Mouse (Mus musculus): ENCODE measurements around the gene Npy2r. TPM values are rescaled to one million over a fixed set of nuclear protein-coding genes. Genes with fewer than 3 reads are reported as not detected.

Gene Npy2r
- polyA plus RNA-seq, 1 experiment = not detected

GRCm38 (mm10) chr3:82548753-82549152, 869 bp upstream of the Npy2r start:
- H3ac ChIP-seq (ENCODE audit: control insufficient read depth, insufficient read length) = no peak overlapping the region
- TF ChIP-seq CEBPB (IDR thresholded peaks at IDR 0.05; ENCODE audit: insufficient read depth, poor library complexity, severe bottlenecking) (no peak), TCF12 (IDR thresholded peaks at IDR 0.05; ENCODE audit: insufficient read depth, poor library complexity, severe bottlenecking) (no peak), E2F4 (IDR thresholded peaks at IDR 0.05; ENCODE audit: insufficient read depth) (no peak), POLR2A (IDR thresholded peaks at IDR 0.05; ENCODE audit: insufficient read length, low read depth) (no peak), POLR2AphosphoS2 (IDR thresholded peaks at IDR 0.05; ENCODE audit: insufficient read length, low read depth) (no peak), MYOG (IDR thresholded peaks at IDR 0.05; ENCODE audit: control insufficient read depth in 1 of 3, insufficient read depth in 1 of 3, insufficient read length in 2 of 3, low read depth in 2 of 3) (no peak), TCF3 (IDR thresholded peaks at IDR 0.05; ENCODE audit: insufficient read length, low read depth) (no peak), MAX (IDR thresholded peaks at IDR 0.05; ENCODE audit: low read depth) (no peak), USF1 (IDR thresholded peaks at IDR 0.05; ENCODE audit: low read depth) (no peak), MYOD1 (IDR thresholded peaks at IDR 0.05; ENCODE audit: control insufficient read depth in 1 of 3, insufficient read length in 2 of 3, low read depth in 2 of 3) (no peak), REST (IDR thresholded peaks at IDR 0.05; ENCODE audit: insufficient read depth, insufficient read length) (no peak), SRF (IDR thresholded peaks at IDR 0.05; ENCODE audit: control insufficient read depth, insufficient read length, low read depth) (no peak)
- no peak overlapping the region for H3K4me3 ChIP-seq
- no peaks in the 10 kb centered on the region for H3K36me3 ChIP-seq (ENCODE audit: control insufficient read depth, insufficient read depth)
- no peaks in the 10 kb centered on the region for H3K79me2 ChIP-seq (ENCODE audit: control insufficient read depth, insufficient read depth)
- H3K4me2 ChIP-seq (ENCODE audit: low read depth) = no peak overlapping the region
- H3K27me3 ChIP-seq (ENCODE audit: control insufficient read depth, insufficient read depth, insufficient read length) = peaks cover 10% of the 10 kb centered on the region

DNA sequence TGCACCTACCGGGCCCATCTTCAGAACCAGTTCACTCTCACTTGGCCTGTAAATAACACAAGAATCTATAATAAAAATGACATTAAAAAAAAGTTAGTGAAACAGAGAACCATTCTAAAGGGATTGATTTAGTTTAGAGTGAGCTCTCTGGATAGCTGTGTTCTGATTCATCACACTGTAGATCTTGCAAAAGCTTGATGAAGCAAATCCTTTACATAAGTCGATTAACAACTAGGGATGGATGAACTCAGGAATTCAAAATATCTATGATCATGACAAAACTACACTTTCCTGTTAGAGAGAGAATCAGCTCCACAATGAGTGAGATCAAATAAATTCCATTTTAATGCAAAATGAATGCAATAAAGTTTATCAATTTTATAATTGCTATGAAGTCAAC, 6.4 kb downstream of the Npy2r start:
- Histone ChIP-seq H3ac (ENCODE audit: control insufficient read depth, insufficient read length) (no peak overlapping the region), H3K4me2 (ENCODE audit: low read depth) (no peak overlapping the region), H3K27me3 (ENCODE audit: control insufficient read depth, insufficient read depth, insufficient read length) (peaks cover 5% of the 10 kb centered on the region), H3K4me3 (no peak overlapping the region), H3K36me3 (ENCODE audit: control insufficient read depth, insufficient read depth) (no peaks in the 10 kb centered on the region), H3K79me2 (ENCODE audit: control insufficient read depth, insufficient read depth) (no peaks in the 10 kb centered on the region)
- no peak for TF ChIP-seq CEBPB (IDR thresholded peaks at IDR 0.05; ENCODE audit: insufficient read depth, poor library complexity, severe bottlenecking)
- TF ChIP-seq TCF12 (IDR thresholded peaks at IDR 0.05; ENCODE audit: insufficient read depth, poor library complexity, severe bottlenecking) = no peak
- no peak for TF ChIP-seq E2F4 (IDR thresholded peaks at IDR 0.05; ENCODE audit: insufficient read depth)
- TF ChIP-seq POLR2A (IDR thresholded peaks at IDR 0.05; ENCODE audit: insufficient read length, low read depth) = no peak
- TF ChIP-seq SRF (IDR thresholded peaks at IDR 0.05; ENCODE audit: control insufficient read depth, insufficient read length, low read depth) = no peak
- TF ChIP-seq REST (IDR thresholded peaks at IDR 0.05; ENCODE audit: insufficient read depth, insufficient read length) = no peak

DNA sequence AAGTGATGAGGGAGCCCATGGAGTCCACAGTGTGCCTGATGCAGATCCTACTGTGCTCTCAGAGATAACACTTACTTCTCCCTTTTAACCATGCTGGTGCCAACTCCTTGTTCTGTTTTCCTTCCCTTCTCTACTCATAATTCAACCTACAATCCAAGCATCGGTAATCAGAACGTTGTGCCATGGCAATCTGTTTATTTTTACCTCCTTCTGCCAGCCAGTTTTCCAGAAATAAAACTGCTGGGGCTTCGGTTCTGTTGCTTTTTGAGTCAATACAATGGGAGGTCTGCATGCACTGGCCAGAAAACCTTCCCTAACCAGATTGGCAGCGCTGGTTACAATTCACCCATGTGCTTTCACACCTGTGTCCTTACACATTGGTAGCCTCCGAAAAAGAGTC, 7.9 kb downstream of the Npy2r start:
- TF ChIP-seq MYOD1 (IDR thresholded peaks at IDR 0.05; ENCODE audit: control insufficient read depth in 1 of 3, insufficient read length in 2 of 3, low read depth in 2 of 3) (no peak), SRF (IDR thresholded peaks at IDR 0.05; ENCODE audit: control insufficient read depth, insufficient read length, low read depth) (no peak), E2F4 (IDR thresholded peaks at IDR 0.05; ENCODE audit: insufficient read depth) (no peak), TCF12 (IDR thresholded peaks at IDR 0.05; ENCODE audit: insufficient read depth, poor library complexity, severe bottlenecking) (no peak), POLR2AphosphoS2 (IDR thresholded peaks at IDR 0.05; ENCODE audit: insufficient read length, low read depth) (no peak), TCF3 (IDR thresholded peaks at IDR 0.05; ENCODE audit: insufficient read length, low read depth) (no peak), MAX (IDR thresholded peaks at IDR 0.05; ENCODE audit: low read depth) (no peak), MYOG (IDR thresholded peaks at IDR 0.05; ENCODE audit: control insufficient read depth in 1 of 3, insufficient read depth in 1 of 3, insufficient read length in 2 of 3, low read depth in 2 of 3) (no peak), REST (IDR thresholded peaks at IDR 0.05; ENCODE audit: insufficient read depth, insufficient read length) (no peak), CEBPB (IDR thresholded peaks at IDR 0.05; ENCODE audit: insufficient read depth, poor library complexity, severe bottlenecking) (no peak), USF1 (IDR thresholded peaks at IDR 0.05; ENCODE audit: low read depth) (no peak), POLR2A (IDR thresholded peaks at IDR 0.05; ENCODE audit: insufficient read length, low read depth) (no peak)
- Histone ChIP-seq H3K4me3 (no peak overlapping the region), H3K36me3 (ENCODE audit: control insufficient read depth, insufficient read depth) (no peaks in the 10 kb centered on the region), H3K4me2 (ENCODE audit: low read depth) (no peak overlapping the region), H3ac (ENCODE audit: control insufficient read depth, insufficient read length) (no peak overlapping the region), H3K27me3 (ENCODE audit: control insufficient read depth, insufficient read depth, insufficient read length) (peaks cover 5% of the 10 kb centered on the region), H3K79me2 (ENCODE audit: control insufficient read depth, insufficient read depth) (no peaks in the 10 kb centered on the region)

- Histone ChIP-seq H3K79me2 (ENCODE audit: control insufficient read depth, insufficient read depth) (no peaks in the 10 kb centered on the region), H3K27me3 (ENCODE audit: control insufficient read depth, insufficient read depth, insufficient read length) (no peaks in the 10 kb centered on the region), H3K4me2 (ENCODE audit: low read depth) (no peak overlapping the region), H3ac (ENCODE audit: control insufficient read depth, insufficient read length) (no peak overlapping the region), H3K36me3 (ENCODE audit: control insufficient read depth, insufficient read depth) (no peaks in the 10 kb centered on the region), H3K4me3 (no peak overlapping the region)
- TF ChIP-seq SRF (IDR thresholded peaks at IDR 0.05; ENCODE audit: control insufficient read depth, insufficient read length, low read depth) (no peak), MAX (IDR thresholded peaks at IDR 0.05; ENCODE audit: low read depth) (no peak), TCF12 (IDR thresholded peaks at IDR 0.05; ENCODE audit: insufficient read depth, poor library complexity, severe bottlenecking) (no peak), USF1 (IDR thresholded peaks at IDR 0.05; ENCODE audit: low read depth) (no peak), TCF3 (IDR thresholded peaks at IDR 0.05; ENCODE audit: insufficient read length, low read depth) (no peak), REST (IDR thresholded peaks at IDR 0.05; ENCODE audit: insufficient read depth, insufficient read length) (no peak), POLR2AphosphoS2 (IDR thresholded peaks at IDR 0.05; ENCODE audit: insufficient read length, low read depth) (no peak), MYOG (IDR thresholded peaks at IDR 0.05; ENCODE audit: control insufficient read depth in 1 of 3, insufficient read depth in 1 of 3, insufficient read length in 2 of 3, low read depth in 2 of 3) (no peak), MYOD1 (IDR thresholded peaks at IDR 0.05; ENCODE audit: control insufficient read depth in 1 of 3, insufficient read length in 2 of 3, low read depth in 2 of 3) (no peak), E2F4 (IDR thresholded peaks at IDR 0.05; ENCODE audit: insufficient read depth) (no peak), CEBPB (IDR thresholded peaks at IDR 0.05; ENCODE audit: insufficient read depth, poor library complexity, severe bottlenecking) (no peak), POLR2A (IDR thresholded peaks at IDR 0.05; ENCODE audit: insufficient read length, low read depth) (no peak)
These were observed 23.1 kb downstream of the Npy2r start for GRCm38 (mm10) chr3:82524792-82525191.

GRCm38 (mm10) chr3:82498006-82498405, 49.9 kb downstream of the Npy2r start:
- Histone ChIP-seq H3K79me2 (ENCODE audit: control insufficient read depth, insufficient read depth) (no peaks in the 10 kb centered on the region), H3K27me3 (ENCODE audit: control insufficient read depth, insufficient read depth, insufficient read length) (no peaks in the 10 kb centered on the region), H3K4me3 (no peak overlapping the region), H3K4me2 (ENCODE audit: low read depth) (no peak overlapping the region), H3K36me3 (ENCODE audit: control insufficient read depth, insufficient read depth) (no peaks in the 10 kb centered on the region), H3ac (ENCODE audit: control insufficient read depth, insufficient read length) (no peak overlapping the region)
- TF ChIP-seq MAX (IDR thresholded peaks at IDR 0.05; ENCODE audit: low read depth) (no peak), SRF (IDR thresholded peaks at IDR 0.05; ENCODE audit: control insufficient read depth, insufficient read length, low read depth) (no peak), E2F4 (IDR thresholded peaks at IDR 0.05; ENCODE audit: insufficient read depth) (no peak), POLR2A (IDR thresholded peaks at IDR 0.05; ENCODE audit: insufficient read length, low read depth) (no peak), POLR2AphosphoS2 (IDR thresholded peaks at IDR 0.05; ENCODE audit: insufficient read length, low read depth) (no peak), CEBPB (IDR thresholded peaks at IDR 0.05; ENCODE audit: insufficient read depth, poor library complexity, severe bottlenecking) (no peak), TCF12 (IDR thresholded peaks at IDR 0.05; ENCODE audit: insufficient read depth, poor library complexity, severe bottlenecking) (no peak), TCF3 (IDR thresholded peaks at IDR 0.05; ENCODE audit: insufficient read length, low read depth) (no peak), USF1 (IDR thresholded peaks at IDR 0.05; ENCODE audit: low read depth) (no peak), MYOD1 (IDR thresholded peaks at IDR 0.05; ENCODE audit: control insufficient read depth in 1 of 3, insufficient read length in 2 of 3, low read depth in 2 of 3) (no peak), MYOG (IDR thresholded peaks at IDR 0.05; ENCODE audit: control insufficient read depth in 1 of 3, insufficient read depth in 1 of 3, insufficient read length in 2 of 3, low read depth in 2 of 3) (no peak), REST (IDR thresholded peaks at IDR 0.05; ENCODE audit: insufficient read depth, insufficient read length) (no peak)
